Mouse (Mus musculus) embryonic fibroblast, embryonic 13.5 days (primary cell): ENCODE measurements around the gene Camta1.

Source experiments
- CTCF ChIP-seq: IDR thresholded peaks from 2 replicates; pipeline ENCODE4 v1.5.1; 2011; ENCODE audit warnings: mild to moderate bottlenecking, control low read depth, low read length, moderate library complexity, borderline replicate concordance; ENCODE audit not compliant: insufficient read depth
- POLR2A ChIP-seq: IDR thresholded peaks from 2 replicates; pipeline ENCODE4 v1.6.1; 2011; ENCODE audit warnings: low read depth, mild to moderate bottlenecking, control low read depth, low read length, moderate library complexity

DNA sequence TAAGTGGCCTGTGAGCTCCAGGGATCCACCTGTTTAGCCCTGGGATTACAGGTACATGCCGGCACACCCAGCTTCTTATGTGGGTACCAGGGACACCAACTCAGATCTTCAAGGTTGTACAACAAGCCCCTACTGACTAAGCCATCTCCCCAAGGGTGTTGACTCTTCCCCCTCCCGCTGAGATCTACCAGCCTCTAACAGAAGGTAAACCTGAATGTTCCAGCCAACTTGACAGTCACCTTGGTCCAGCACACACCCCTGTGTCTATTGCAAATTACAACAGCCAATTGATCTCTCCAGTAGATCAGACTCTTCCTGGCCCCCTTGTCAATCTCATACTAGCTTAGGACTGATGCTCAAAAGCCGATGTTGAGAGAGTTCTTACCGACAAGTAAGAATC lies 43.9 kb upstream of the Camta1 start:
- no peak for TF ChIP-seq CTCF
- no peak for TF ChIP-seq POLR2A
